Mouse (Mus musculus) myocyte (in vitro differentiated cells): ENCODE data around the gene Zbtb5. TPM values are rescaled to one million over a fixed set of nuclear protein-coding genes. Genes with fewer than 3 reads are reported as not detected.
"Not testable (repeated sequence)": the region's sequence is repeated elsewhere in the genome, so short reads cannot be mapped to it uniquely, and the experiment has no call there.

Source experiments
- H3K27me3 ChIP-seq: one replicate; pipeline ENCODE4 v1.6.1; 2011; ENCODE audit not compliant: control insufficient read depth, insufficient read depth, insufficient read length
- H3K36me3 ChIP-seq: one replicate; pipeline ENCODE4 v1.6.1; 2011; ENCODE audit not compliant: control insufficient read depth, insufficient read depth
- H3K4me2 ChIP-seq: one replicate; pipeline ENCODE4 v1.6.1; 2011; ENCODE audit warnings: low read depth, control low read depth
- H3K4me3 ChIP-seq: one replicate; pipeline ENCODE4 v1.5.1; 2011; ENCODE audit warnings: mild to moderate bottlenecking, control low read depth, moderate library complexity
- H3K79me2 ChIP-seq: one replicate; pipeline ENCODE4 v1.6.1; 2011; ENCODE audit not compliant: control insufficient read depth, insufficient read depth
- H3ac ChIP-seq: one replicate; pipeline ENCODE4 v1.6.1; 2011; ENCODE audit not compliant: control insufficient read depth, insufficient read length
- CEBPB ChIP-seq: IDR thresholded peaks from 2 replicates; pipeline ENCODE4 v1.6.1; 2011; ENCODE audit warnings: mild to moderate bottlenecking, moderate library complexity; ENCODE audit not compliant: poor library complexity, insufficient read depth, severe bottlenecking
- E2F4 ChIP-seq: IDR thresholded peaks from one replicate; pipeline ENCODE4 v1.6.1; 2011; ENCODE audit warnings: mild to moderate bottlenecking, control low read depth, moderate library complexity; ENCODE audit not compliant: insufficient read depth
- MAX ChIP-seq: IDR thresholded peaks from one replicate; pipeline ENCODE4 v1.6.1; 2011; ENCODE audit warnings: low read depth, mild to moderate bottlenecking, control low read depth
- MYOD1 ChIP-seq, 3 experiments: IDR thresholded peaks; one replicate each; pipeline ENCODE4 v1.6.1; 2011; ENCODE audit warnings: control low read depth in 2 of 3, low read depth in 2 of 3, mild to moderate bottlenecking in 2 of 3, moderate library complexity in 1 of 3; ENCODE audit not compliant: insufficient read length in 2 of 3, control insufficient read depth in 1 of 3
- MYOG ChIP-seq, 3 experiments: IDR thresholded peaks; one replicate each; pipeline ENCODE4 v1.6.1; 2011; ENCODE audit warnings: control low read depth in 2 of 3, low read depth in 2 of 3, mild to moderate bottlenecking in 2 of 3; ENCODE audit not compliant: insufficient read length in 2 of 3, control insufficient read depth in 1 of 3, insufficient read depth in 1 of 3
- POLR2A ChIP-seq: IDR thresholded peaks from one replicate; pipeline ENCODE4 v1.6.1; 2011; ENCODE audit warnings: low read depth, mild to moderate bottlenecking, control low read depth, moderate library complexity; ENCODE audit not compliant: insufficient read length
- POLR2AphosphoS2 ChIP-seq: IDR thresholded peaks from one replicate; pipeline ENCODE4 v1.6.1; 2011; ENCODE audit warnings: low read depth, control low read depth; ENCODE audit not compliant: insufficient read length
- REST ChIP-seq: IDR thresholded peaks from one replicate; pipeline ENCODE4 v1.6.1; 2011; ENCODE audit warnings: mild to moderate bottlenecking, control low read depth, moderate library complexity; ENCODE audit not compliant: insufficient read depth, insufficient read length
- SRF ChIP-seq: IDR thresholded peaks from one replicate; pipeline ENCODE4 v1.6.1; 2011; ENCODE audit warnings: low read depth; ENCODE audit not compliant: control insufficient read depth, insufficient read length
- TCF12 ChIP-seq: IDR thresholded peaks from one replicate; pipeline ENCODE4 v1.6.1; 2011; ENCODE audit warnings: mild to moderate bottlenecking, control low read depth; ENCODE audit not compliant: poor library complexity, insufficient read depth, severe bottlenecking
- TCF3 ChIP-seq: IDR thresholded peaks from one replicate; pipeline ENCODE4 v1.6.1; 2011; ENCODE audit warnings: low read depth, control low read depth; ENCODE audit not compliant: insufficient read length
- USF1 ChIP-seq: IDR thresholded peaks from one replicate; pipeline ENCODE4 v1.6.1; 2011; ENCODE audit warnings: low read depth, mild to moderate bottlenecking, control low read depth, moderate library complexity
- polyA plus RNA-seq: library from polyadenylated mRNA; unstranded; fragments of >200 nt; fragmentation: generic; extraction: Trizol; gene quantifications from one replicate; pipeline ENCODE4 v1.2.1, GENCODE M21; 2012; ENCODE audit warnings: missing spikeins

Zbtb5 gene
- polyA plus RNA-seq, 1 experiment, result 5.1 TPM

DNA sequence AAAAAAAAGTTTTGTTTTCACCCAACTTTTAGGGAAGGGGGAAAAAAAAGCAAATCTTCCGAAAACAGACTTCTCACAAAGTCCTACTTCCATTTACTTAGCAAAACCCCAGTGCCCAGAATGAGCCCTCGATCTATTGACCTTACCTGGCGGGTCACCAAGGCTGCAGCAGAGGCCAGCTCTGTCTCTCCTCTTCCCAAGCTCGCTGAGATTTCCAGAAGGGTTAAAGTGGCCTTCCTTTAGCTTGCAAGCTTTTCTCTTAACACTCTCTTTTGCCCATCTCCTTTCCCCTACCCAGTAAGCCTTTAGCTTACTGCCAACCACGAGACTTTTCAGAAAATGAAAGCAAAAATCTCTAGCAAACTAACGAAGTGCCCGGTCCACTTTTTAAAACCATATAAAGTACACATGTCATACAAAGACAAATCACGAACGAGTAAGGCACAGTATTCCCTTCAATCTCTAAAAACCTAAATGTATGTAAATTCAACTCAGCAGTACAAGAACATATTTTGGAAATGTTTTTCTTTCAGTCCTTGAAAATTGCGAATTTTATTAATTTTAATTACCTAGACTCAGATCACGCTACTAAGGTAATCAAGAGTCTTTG, 1.3 kb downstream of the Zbtb5 start:
- H3K4me2 ChIP-seq, result peak overlapping the region; percentile 80
- no peaks in the 10 kb centered on the region for H3K27me3 ChIP-seq
- TF ChIP-seq MAX (no peak), USF1 (no peak), SRF (no peak)
- no peaks in the 10 kb centered on the region for H3K36me3 ChIP-seq
- H3K79me2 ChIP-seq, result peaks cover 25% of the 10 kb centered on the region
- peak overlapping the region; percentile 31 for H3ac ChIP-seq
- peak overlapping the region; percentile 55 for H3K4me3 ChIP-seq

DNA sequence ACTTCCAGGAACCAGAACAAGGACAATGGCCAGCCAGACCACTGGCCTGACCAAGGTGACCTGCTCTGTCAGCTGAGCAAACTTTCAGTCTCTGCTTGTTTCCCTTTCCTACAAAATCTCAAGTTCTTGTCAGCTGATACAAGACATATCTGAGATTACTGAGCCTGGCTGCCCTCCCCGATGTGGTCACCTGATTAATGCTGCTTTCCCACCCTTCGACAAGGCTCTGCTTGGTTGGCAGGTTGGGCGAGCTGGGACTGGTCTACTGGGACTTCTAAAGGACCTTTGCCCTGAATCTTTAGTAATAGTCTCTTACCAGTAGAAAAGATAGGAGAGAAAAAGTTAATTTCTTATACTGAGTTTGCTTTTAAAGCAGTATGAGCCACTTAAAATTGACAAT, 6.8 kb downstream of the Zbtb5 start:
- no peaks in the 10 kb centered on the region for H3K27me3 ChIP-seq
- no peak overlapping the region for H3ac ChIP-seq
- TF ChIP-seq REST (no peak), CEBPB (no peak), MYOG (IDR thresholded peaks at IDR 0.05; ENCODE audit: control insufficient read depth in 1 of 3, insufficient read depth in 1 of 3, insufficient read length in 2 of 3, low read depth in 2 of 3) (no peak), TCF12 (no peak), SRF (no peak), POLR2A (no peak), TCF3 (no peak), USF1 (no peak)
- peaks cover 25% of the 10 kb centered on the region for H3K79me2 ChIP-seq
- no peak overlapping the region for H3K4me2 ChIP-seq
- no peaks in the 10 kb centered on the region for H3K36me3 ChIP-seq
- no peak overlapping the region for H3K4me3 ChIP-seq

DNA sequence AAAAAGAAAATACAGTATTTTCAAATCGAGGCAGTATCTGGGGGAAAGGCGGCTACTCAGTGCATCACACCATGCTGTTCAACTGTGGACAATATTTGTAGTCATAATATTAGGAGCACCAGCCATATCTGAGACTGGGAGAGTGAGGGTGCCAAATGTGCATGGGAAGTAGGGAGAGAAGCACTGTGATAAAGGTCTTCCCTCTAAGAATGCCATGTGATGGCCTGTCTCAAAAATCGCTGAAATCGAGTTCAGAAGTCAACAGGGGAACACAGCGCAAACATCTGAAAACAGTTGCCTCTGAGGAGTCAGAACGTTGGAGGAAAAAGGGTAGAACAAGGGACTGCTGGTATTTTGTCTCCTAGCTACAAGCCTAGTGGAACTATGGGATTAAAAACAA, 12.2 kb downstream of the Zbtb5 start:
- Histone ChIP-seq H3ac (no peak overlapping the region), H3K4me2 (no peak overlapping the region), H3K27me3 (no peaks in the 10 kb centered on the region), H3K4me3 (no peak overlapping the region), H3K36me3 (no peaks in the 10 kb centered on the region), H3K79me2 (peaks cover 3% of the 10 kb centered on the region)
- TF ChIP-seq E2F4, result no peak
- no peak for TF ChIP-seq TCF3
- TF ChIP-seq MAX, result no peak
- no peak for TF ChIP-seq USF1
- no peak for TF ChIP-seq POLR2AphosphoS2
- TF ChIP-seq MYOD1 (IDR thresholded peaks at IDR 0.05; ENCODE audit: control insufficient read depth in 1 of 3, insufficient read length in 2 of 3, low read depth in 2 of 3), result no peak
- no peak for TF ChIP-seq MYOG (IDR thresholded peaks at IDR 0.05; ENCODE audit: control insufficient read depth in 1 of 3, insufficient read depth in 1 of 3, insufficient read length in 2 of 3, low read depth in 2 of 3)
- no peak for TF ChIP-seq POLR2A
- no peak for TF ChIP-seq REST
- TF ChIP-seq TCF12, result no peak
- TF ChIP-seq CEBPB, result no peak
- TF ChIP-seq SRF, result no peak

DNA sequence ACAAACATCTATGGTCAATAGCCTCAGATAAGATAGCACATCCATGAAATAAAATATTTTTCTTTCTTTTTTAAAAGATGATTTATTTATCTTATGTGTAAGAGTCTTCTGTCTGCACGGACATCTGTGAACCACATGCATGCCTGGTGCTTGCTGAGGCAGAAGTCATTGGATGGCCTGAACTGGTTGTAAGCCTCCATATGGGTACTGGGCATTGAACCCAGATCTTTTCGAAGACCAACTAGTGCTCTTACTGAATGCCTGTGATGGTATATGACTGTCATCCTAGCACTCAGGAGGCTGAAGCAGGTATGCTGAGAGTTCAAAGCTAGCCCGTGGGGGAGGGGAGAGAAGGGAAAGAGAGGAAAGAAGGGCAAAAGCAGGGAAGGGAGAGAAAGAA, 14.1 kb downstream of the Zbtb5 start:
- no peak overlapping the region for H3K4me3 ChIP-seq
- TF ChIP-seq TCF3 (no peak), MYOG (IDR thresholded peaks at IDR 0.05; ENCODE audit: control insufficient read depth in 1 of 3, insufficient read depth in 1 of 3, insufficient read length in 2 of 3, low read depth in 2 of 3) (no peak), CEBPB (no peak), POLR2AphosphoS2 (no peak), SRF (no peak), POLR2A (no peak), MYOD1 (IDR thresholded peaks at IDR 0.05; ENCODE audit: control insufficient read depth in 1 of 3, insufficient read length in 2 of 3, low read depth in 2 of 3) (no peak)
- H3ac ChIP-seq, result no peak overlapping the region
- H3K4me2 ChIP-seq, result no peak overlapping the region
- H3K79me2 ChIP-seq, result no peaks in the 10 kb centered on the region
- peaks cover 5% of the 10 kb centered on the region for H3K36me3 ChIP-seq
- H3K27me3 ChIP-seq, result no peaks in the 10 kb centered on the region

DNA sequence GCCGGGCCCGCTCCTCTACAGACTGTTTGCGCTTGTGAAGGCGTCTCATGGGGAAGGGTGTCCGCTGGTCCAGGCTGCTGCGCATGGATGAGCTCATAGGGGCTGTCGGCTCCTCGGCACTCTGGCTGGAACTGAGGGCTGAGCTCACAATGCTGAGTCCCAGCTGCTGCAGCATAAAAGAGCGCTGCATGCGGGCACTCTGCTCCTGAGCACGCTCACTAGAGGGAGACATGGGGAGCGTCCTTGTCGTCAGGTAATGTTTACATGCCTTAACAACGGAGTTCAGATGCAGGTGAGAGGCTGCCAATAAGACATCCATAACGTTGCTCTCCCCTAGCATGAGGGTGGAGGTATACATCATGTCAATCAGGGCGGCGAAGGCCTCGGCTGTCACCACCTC, 17.4 kb downstream of the Zbtb5 start:
- Histone ChIP-seq H3K4me2 (no peak overlapping the region), H3ac (no peak overlapping the region), H3K79me2 (no peaks in the 10 kb centered on the region), H3K36me3 (peaks cover 13% of the 10 kb centered on the region), H3K4me3 (no peak overlapping the region), H3K27me3 (no peaks in the 10 kb centered on the region)
- TF ChIP-seq MYOG (IDR thresholded peaks at IDR 0.05; ENCODE audit: control insufficient read depth in 1 of 3, insufficient read depth in 1 of 3, insufficient read length in 2 of 3, low read depth in 2 of 3), result no peak

DNA sequence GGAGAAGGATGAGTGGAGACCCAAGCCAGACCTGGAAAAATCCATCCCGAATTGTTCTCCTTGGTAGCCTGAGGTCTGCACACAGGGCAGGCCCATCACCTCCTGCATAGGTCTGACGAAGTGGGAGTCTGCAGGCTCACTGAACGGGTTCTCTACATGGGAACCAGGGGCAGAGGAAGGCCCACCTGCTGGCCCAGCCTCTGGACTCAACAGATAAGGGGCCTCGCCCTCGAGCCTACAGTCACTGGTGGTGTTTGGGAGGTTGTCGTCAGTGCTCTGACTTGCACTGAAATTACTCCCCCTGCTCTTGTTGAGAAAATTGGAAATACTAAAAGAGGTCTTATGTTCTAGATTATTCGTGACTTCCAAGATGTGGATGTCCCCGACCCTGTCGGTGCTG, 18.4 kb downstream of the Zbtb5 start:
- Histone ChIP-seq H3K4me3 (no peak overlapping the region), H3K27me3 (no peaks in the 10 kb centered on the region), H3K79me2 (no peaks in the 10 kb centered on the region), H3K36me3 (peaks cover 16% of the 10 kb centered on the region), H3K4me2 (no peak overlapping the region), H3ac (no peak overlapping the region)
- TF ChIP-seq REST (no peak), TCF12 (no peak), POLR2AphosphoS2 (no peak), TCF3 (no peak), MYOG (IDR thresholded peaks at IDR 0.05; ENCODE audit: control insufficient read depth in 1 of 3, insufficient read depth in 1 of 3, insufficient read length in 2 of 3, low read depth in 2 of 3) (no peak), MYOD1 (IDR thresholded peaks at IDR 0.05; ENCODE audit: control insufficient read depth in 1 of 3, insufficient read length in 2 of 3, low read depth in 2 of 3) (no peak), POLR2A (no peak), SRF (no peak), MAX (no peak), CEBPB (no peak), E2F4 (no peak), USF1 (no peak)

DNA sequence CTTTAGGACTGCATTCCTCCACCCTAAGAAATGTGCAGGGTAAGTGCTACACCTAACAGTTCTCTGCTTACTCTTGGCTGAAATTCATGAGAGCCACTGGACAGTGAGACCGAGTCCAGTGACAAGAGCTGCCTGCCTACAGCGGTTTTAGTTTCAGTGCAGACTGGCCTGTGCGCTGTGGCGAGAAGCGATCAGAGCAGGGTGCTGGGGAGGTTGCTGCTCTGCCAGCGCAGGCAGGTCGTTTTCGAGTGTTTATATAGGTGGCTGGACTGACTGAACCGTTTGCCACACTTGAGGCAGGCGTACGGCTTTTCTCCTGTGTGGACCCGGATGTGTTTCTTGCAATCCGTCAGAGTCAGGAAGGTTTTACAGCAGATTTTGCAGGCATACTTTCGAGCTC, 19.0 kb downstream of the Zbtb5 start:
- H3K27me3 ChIP-seq, H3K79me2 ChIP-seq, H3ac ChIP-seq, H3K4me2 ChIP-seq, H3K4me3 ChIP-seq: not testable (repeated sequence)
- peaks cover 16% of the 10 kb centered on the region for H3K36me3 ChIP-seq

DNA sequence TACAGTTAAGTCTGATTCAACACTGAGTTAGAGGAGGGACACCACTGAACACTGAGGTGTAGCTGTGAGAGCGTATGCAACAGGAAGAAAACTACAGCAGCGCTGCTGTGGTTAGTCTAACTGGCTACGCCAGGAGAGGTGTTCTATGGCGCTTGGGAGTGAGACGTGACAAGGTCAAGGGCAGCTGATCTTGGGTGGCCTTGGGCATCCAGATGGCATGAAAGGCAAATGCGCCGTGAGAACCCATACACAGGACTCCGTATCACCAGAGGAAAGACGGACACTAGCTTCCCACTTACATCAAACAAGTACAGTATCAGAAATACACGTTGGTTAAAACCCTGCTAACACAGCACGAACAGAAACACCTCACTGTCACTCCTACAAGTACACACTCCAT, 19.9 kb downstream of the Zbtb5 start:
- not testable (repeated sequence) for H3K4me2 ChIP-seq, H3K79me2 ChIP-seq, H3K27me3 ChIP-seq, H3K4me3 ChIP-seq, H3ac ChIP-seq
- H3K36me3 ChIP-seq, result peaks cover 16% of the 10 kb centered on the region
